Mouse (Mus musculus) lung, embryonic 14.5 days (tissue): ENCODE measurements around the gene Ano6. TPM values are rescaled to one million over a fixed set of nuclear protein-coding genes. Genes with fewer than 3 reads are reported as not detected.

ENCODE experiments used
- ATAC-seq: fragments of 200-750 bp; cut with Nextera tagmentation; 2 replicates; pipeline ENCODE4 v1.8.0; 2017; ENCODE audit warnings: mild to moderate bottlenecking, moderate TSS enrichment, moderate library complexity; ENCODE audit not compliant: insufficient read depth
- DNase-seq: peaks from one replicate; pipeline ENCODE4 v3.0.0-alpha.2; 2015
- H3K27ac ChIP-seq: fragments of 300-500 bp; sonication (generic); 2 replicates; pipeline ENCODE4 v1.5.1; 2014; ENCODE audit warnings: low read depth, mild to moderate bottlenecking, moderate library complexity
- H3K27me3 ChIP-seq: fragments of 300-500 bp; sonication (generic); 2 replicates; pipeline ENCODE4 v1.6.1; 2014; ENCODE audit warnings: low read length, control low read depth; ENCODE audit not compliant: insufficient read depth
- H3K36me3 ChIP-seq: fragments of 300-500 bp; sonication (generic); 2 replicates; pipeline ENCODE4 v1.6.1; 2014; ENCODE audit warnings: control low read depth; ENCODE audit not compliant: insufficient read depth
- H3K4me1 ChIP-seq: fragments of 300-500 bp; sonication (generic); 2 replicates; pipeline ENCODE4 v1.6.1; 2014; ENCODE audit warnings: antibody characterized with exemption, control low read depth; ENCODE audit not compliant: insufficient read depth
- H3K4me2 ChIP-seq: fragments of 300-500 bp; sonication (generic); 2 replicates; pipeline ENCODE4 v1.6.1; 2014; ENCODE audit warnings: mild to moderate bottlenecking
- H3K4me3 ChIP-seq: fragments of 300-500 bp; sonication (generic); 2 replicates; pipeline ENCODE4 v1.5.1; 2014; ENCODE audit warnings: low read depth, low read length
- H3K9ac ChIP-seq: fragments of 300-500 bp; sonication (generic); 2 replicates; pipeline ENCODE4 v1.6.1; 2014
- H3K9me3 ChIP-seq: fragments of 300-500 bp; sonication (generic); 2 replicates; pipeline ENCODE4 v1.6.1; 2016; ENCODE audit warnings: low read depth, low read length, control low read depth
- CTCF ChIP-seq: IDR thresholded peaks from 2 replicates; pipeline ENCODE4 v1.5.1; 2016; ENCODE audit warnings: antibody characterized with exemption, low read depth
- WGBS: fragments of 180-500 bp; shearing (Covaris S2); extraction: QIAGEN DNeasy Blood & Tissue Kit; methylation state at CpG from one replicate; pipeline ENCODE4 v1.1.7; 2014; 5-methylcytosine and 5-hydroxymethylcytosine counted together
- polyA plus RNA-seq: library from polyadenylated mRNA; unstranded; fragments of >200 nt; fragmentation: Nextera tagmentation; extraction: Ambion mirVana; gene quantifications from 2 replicates; pipeline ENCODE4 v1.2.1, GENCODE M21; 2014

Ano6 gene
- polyA plus RNA-seq, 1 experiment from 2014 or later = 54.7 TPM

DNA sequence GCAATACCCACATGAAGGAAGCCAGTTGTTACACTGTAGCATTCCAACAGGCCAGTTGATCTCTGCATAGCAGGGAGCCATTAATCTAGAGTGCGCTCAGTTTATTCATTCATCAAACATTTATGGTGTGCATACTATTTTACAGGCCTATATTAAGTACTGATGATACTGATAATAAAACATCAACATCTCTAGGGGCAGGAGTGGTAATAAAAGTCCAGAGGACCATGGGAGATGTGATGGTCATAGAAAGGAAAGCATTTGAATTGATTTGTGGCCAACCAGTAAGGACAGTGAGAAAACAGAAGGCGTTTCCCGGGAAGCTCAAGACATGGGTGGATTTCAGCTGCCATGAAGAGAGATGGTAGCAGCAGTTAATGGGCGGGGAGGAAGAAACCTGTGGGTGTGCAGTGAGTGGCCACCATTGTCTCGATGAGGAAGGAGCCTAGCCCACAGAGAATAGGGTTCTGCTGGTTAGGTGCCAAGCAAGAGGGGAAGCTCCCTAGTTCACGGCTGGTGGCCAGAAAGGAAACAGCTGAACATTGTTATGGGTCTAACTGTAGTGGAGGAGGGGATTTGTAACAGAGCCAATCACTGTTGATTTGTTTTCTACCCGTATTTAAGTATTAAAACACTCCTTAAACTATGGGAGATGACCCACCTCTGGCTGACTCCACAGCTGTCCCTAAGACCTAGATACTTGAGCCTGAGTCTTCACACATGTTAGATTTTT, 115.5 kb downstream of the Ano6 start:
- no peak overlapping the region for H3K4me2 ChIP-seq
- H3K4me1 ChIP-seq = peaks cover 18% of the 10 kb centered on the region
- peak; percentile 67 for ATAC-seq
- no peak overlapping the region for H3K9ac ChIP-seq
- no peak for TF ChIP-seq CTCF
- H3K9me3 ChIP-seq = no peaks in the 10 kb centered on the region
- H3K27me3 ChIP-seq = no peaks in the 10 kb centered on the region
- H3K27ac ChIP-seq = peak overlapping the region; percentile 63; the same call in 1 of the 2 replicates
- WGBS = 52% methylated on average over 7 of the region's 7 CpGs
- H3K36me3 ChIP-seq = 0 out of 2 replicates have a peak, but pooled peaks cover 4% of the 10 kb centered on the region
- no peak overlapping the region for H3K4me3 ChIP-seq
- DNase-seq = peak; percentile 84

DNA sequence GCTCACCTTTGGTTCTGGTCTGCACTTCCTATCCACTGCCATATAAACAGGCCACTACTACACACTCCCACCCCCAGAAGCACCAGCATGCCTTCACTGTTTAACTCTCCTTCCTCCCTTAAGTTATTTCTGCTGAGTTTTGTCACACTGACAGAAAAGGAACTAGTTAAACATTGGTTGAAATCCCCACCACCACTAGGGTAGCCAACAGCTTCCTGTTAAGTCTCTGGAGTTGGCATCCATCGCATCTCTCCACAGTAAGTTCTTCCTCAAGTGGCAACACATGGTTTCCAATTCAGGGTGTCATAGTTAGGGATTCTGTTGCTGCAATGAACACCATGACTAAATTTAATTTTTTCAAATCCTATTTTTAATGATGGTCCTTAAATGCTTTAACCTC, 116.2 kb downstream of the Ano6 start:
- no peaks in the 10 kb centered on the region for H3K9me3 ChIP-seq
- peak overlapping the region; percentile 63; the same call in 1 of the 2 replicates for H3K27ac ChIP-seq
- WGBS = 78% methylated on average over 1 of the region's 1 CpGs
- no peak overlapping the region for H3K4me3 ChIP-seq
- peaks cover 18% of the 10 kb centered on the region for H3K4me1 ChIP-seq
- H3K27me3 ChIP-seq = no peaks in the 10 kb centered on the region
- no peak overlapping the region for H3K4me2 ChIP-seq
- ATAC-seq (peak; percentile 25; the same call in 1 of the 2 replicates), DNase-seq (no peak)
- H3K9ac ChIP-seq = no peak overlapping the region
- H3K36me3 ChIP-seq = 0 out of 2 replicates have a peak, but pooled peaks cover 4% of the 10 kb centered on the region
- no peak; the same call in 1 of the 2 replicates for TF ChIP-seq CTCF

- Histone ChIP-seq H3K4me2 (no peak overlapping the region), H3K4me3 (no peak overlapping the region), H3K27me3 (no peaks in the 10 kb centered on the region), H3K36me3 (0 out of 2 replicates have a peak, but pooled peaks cover 6% of the 10 kb centered on the region), H3K9ac (no peak overlapping the region), H3K27ac (peak overlapping the region; percentile 63), H3K4me1 (peaks cover 18% of the 10 kb centered on the region), H3K9me3 (no peaks in the 10 kb centered on the region)
- WGBS = 55% methylated on average over 10 of the region's 10 CpGs
- ATAC-seq = peak; percentile 39; the same call in 1 of the 2 replicates
- TF ChIP-seq CTCF = no peak
- peak; percentile 73 for DNase-seq
These were observed 116.7 kb downstream of the Ano6 start for GRCm38 (mm10) chr15:95907337-95907736.

- WGBS = 84% methylated on average over 1 of the region's 1 CpGs
These were observed 117.3 kb downstream of the Ano6 start for GRCm38 (mm10) chr15:95907909-95908308.

GRCm38 (mm10) chr15:95910099-95910780, 119.6 kb downstream of the Ano6 start:
- H3K4me1 ChIP-seq = peaks cover 16% of the 10 kb centered on the region
- no peaks in the 10 kb centered on the region for H3K9me3 ChIP-seq
- H3K27ac ChIP-seq = peak overlapping the region; percentile 66
- H3K27me3 ChIP-seq = no peaks in the 10 kb centered on the region
- no peak overlapping the region for H3K4me3 ChIP-seq
- no peak overlapping the region for H3K4me2 ChIP-seq
- TF ChIP-seq CTCF = no peak
- DNase-seq = no peak
- no peak for ATAC-seq
- 58% methylated on average over 3 of the region's 3 CpGs for WGBS
- peaks cover 18% of the 10 kb centered on the region; the same call in 1 of the 2 replicates for H3K36me3 ChIP-seq
- no peak overlapping the region for H3K9ac ChIP-seq

More at GRCm38 (mm10) chr15:95907909-95908308, 117.3 kb downstream of the Ano6 start:
- no peak for TF ChIP-seq CTCF
- no peaks in the 10 kb centered on the region for H3K9me3 ChIP-seq
- DNase-seq (no peak), ATAC-seq (no peak)
- H3K27ac ChIP-seq = peak overlapping the region; percentile 22; the same call in 1 of the 2 replicates
- peaks cover 10% of the 10 kb centered on the region; the same call in 1 of the 2 replicates for H3K36me3 ChIP-seq
- H3K4me3 ChIP-seq = no peak overlapping the region
- no peak overlapping the region for H3K4me2 ChIP-seq
- no peak overlapping the region for H3K9ac ChIP-seq
- peaks cover 18% of the 10 kb centered on the region for H3K4me1 ChIP-seq
- H3K27me3 ChIP-seq = no peaks in the 10 kb centered on the region

GRCm38 (mm10) chr15:95914963-95915362, 124.3 kb downstream of the Ano6 start:
- Histone ChIP-seq H3K9ac (no peak overlapping the region), H3K4me2 (no peak overlapping the region), H3K27ac (no peak overlapping the region), H3K36me3 (peaks cover 31% of the 10 kb centered on the region), H3K9me3 (no peaks in the 10 kb centered on the region), H3K27me3 (no peaks in the 10 kb centered on the region), H3K4me3 (no peak overlapping the region), H3K4me1 (no peaks in the 10 kb centered on the region; the same call in none of the 2 replicates)
- no peak for DNase-seq
- ATAC-seq = no peak
- TF ChIP-seq CTCF = no peak
- 83% methylated on average over 3 of the region's 3 CpGs for WGBS

DNA sequence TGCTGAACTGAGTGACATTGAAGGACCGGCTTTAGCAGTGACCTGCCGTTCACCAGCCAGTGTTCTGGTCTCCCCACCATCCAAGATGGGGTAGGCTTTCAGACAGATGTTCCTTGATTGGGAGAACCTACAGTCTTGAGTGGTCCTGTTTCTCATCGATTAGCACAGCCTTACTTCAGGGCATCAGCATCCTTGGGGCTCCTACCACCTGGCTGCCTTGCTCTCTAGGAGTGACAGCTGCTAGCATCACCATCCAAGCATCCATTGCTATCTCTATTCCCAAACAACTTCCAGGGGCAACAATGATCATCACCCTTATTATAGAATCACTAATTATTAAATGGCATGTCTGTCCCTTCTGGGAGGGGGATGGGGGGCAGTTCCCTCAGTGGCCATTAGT, 124.8 kb downstream of the Ano6 start:
- Histone ChIP-seq H3K9me3 (no peaks in the 10 kb centered on the region), H3K36me3 (peaks cover 30% of the 10 kb centered on the region)
- DNase-seq = no peak

More for the DNA sequence above, 124.8 kb downstream of the Ano6 start:
- H3K4me2 ChIP-seq = no peak overlapping the region
- no peak for TF ChIP-seq CTCF
- no peak overlapping the region for H3K9ac ChIP-seq
- 88% methylated on average over 3 of the region's 3 CpGs for WGBS
- no peaks in the 10 kb centered on the region; the same call in 1 of the 2 replicates for H3K4me1 ChIP-seq
- no peak for ATAC-seq
- no peaks in the 10 kb centered on the region for H3K27me3 ChIP-seq
- no peak overlapping the region for H3K4me3 ChIP-seq
- H3K27ac ChIP-seq = no peak overlapping the region
